Mouse (Mus musculus) stomach, postnatal 0 days (tissue): ENCODE results near the gene Rassf6. TPM values are rescaled to one million over a fixed set of nuclear protein-coding genes. Genes with fewer than 3 reads are reported as not detected.

ENCODE experiments used
- ATAC-seq: fragments of 200-750 bp; cut with Nextera tagmentation; 2 replicates; pipeline ENCODE4 v1.8.0; 2017; ENCODE audit not compliant: low FRiP score, low TSS enrichment
- DNase-seq: peaks from one replicate; pipeline ENCODE4 v3.0.0-alpha.2; 2016; ENCODE audit warnings: low spot score
- H3K27ac ChIP-seq: fragments of 300-500 bp; sonication (generic); replicated peaks from 2 replicates; pipeline ENCODE4 v1.5.1; 2014; ENCODE audit warnings: mild to moderate bottlenecking, control low read depth
- H3K27me3 ChIP-seq: fragments of 300-500 bp; sonication (generic); 2 replicates; pipeline ENCODE4 v1.6.1; 2014; ENCODE audit warnings: low read length; ENCODE audit not compliant: control insufficient read depth, insufficient read depth
- H3K36me3 ChIP-seq: fragments of 300-500 bp; sonication (generic); 2 replicates; pipeline ENCODE4 v1.6.1; 2014; ENCODE audit warnings: low read length, mixed read lengths; ENCODE audit not compliant: control insufficient read depth, insufficient read depth
- H3K4me1 ChIP-seq: fragments of 300-500 bp; sonication (generic); replicated peaks from 2 replicates; pipeline ENCODE4 v1.6.1; 2014; ENCODE audit warnings: antibody characterized with exemption; ENCODE audit not compliant: control insufficient read depth, insufficient read depth
- H3K4me2 ChIP-seq: fragments of 300-500 bp; sonication (generic); replicated peaks from 2 replicates; pipeline ENCODE4 v1.6.1; 2014; ENCODE audit warnings: low read depth, mild to moderate bottlenecking, control low read depth, moderate library complexity
- H3K4me3 ChIP-seq: fragments of 300-500 bp; sonication (generic); 2 replicates; pipeline ENCODE4 v1.5.1; 2014; ENCODE audit warnings: low read depth, low read length, control low read depth
- H3K9ac ChIP-seq: fragments of 300-500 bp; sonication (generic); 2 replicates; pipeline ENCODE4 v1.6.1; 2014; ENCODE audit warnings: mild to moderate bottlenecking, low read length, control low read depth, mixed read lengths
- H3K9me3 ChIP-seq: fragments of 300-500 bp; sonication (generic); 2 replicates; pipeline ENCODE4 v1.6.1; 2016; ENCODE audit warnings: low read length; ENCODE audit not compliant: control insufficient read depth
- CTCF ChIP-seq: IDR thresholded peaks from 2 replicates; pipeline ENCODE4 v1.5.1; 2016; ENCODE audit warnings: antibody characterized with exemption, low read depth, mild to moderate bottlenecking, moderate library complexity
- EP300 ChIP-seq: optimal IDR thresholded peaks from 2 replicates; pipeline ENCODE3; 2016; ENCODE audit warnings: antibody characterized with exemption
- WGBS: fragments of 180-500 bp; shearing (Covaris S2); extraction: QIAGEN DNeasy Blood & Tissue Kit; methylation state at CpG from one replicate; pipeline ENCODE4 v1.1.7; 2014; 5-methylcytosine and 5-hydroxymethylcytosine counted together
- polyA plus RNA-seq: library from polyadenylated mRNA; unstranded; fragments of >200 nt; fragmentation: Nextera tagmentation; extraction: Ambion mirVana; gene quantifications from 2 replicates; pipeline ENCODE4 v1.2.1, GENCODE M21; 2015

Rassf6 gene
- 14.5 and 14.9 TPM in 2 replicates for polyA plus RNA-seq

GRCm38 (mm10) chr5:90640286-90641217 is at the start of gene Rassf6:
Rassf6 (minus strand) TSS chr5:90640657.
- H3K4me1 ChIP-seq, result no peaks in the 10 kb centered on the region

GRCm38 (mm10) chr5:90689426-90690128 is 49.1 kb upstream of the Rassf6 start:
- Histone ChIP-seq H3K27me3 (no peaks in the 10 kb centered on the region), H3K9ac (no peak overlapping the region), H3K9me3 (no peaks in the 10 kb centered on the region), H3K4me1 (no peaks in the 10 kb centered on the region), H3K36me3 (no peaks in the 10 kb centered on the region), H3K4me2 (no peak overlapping the region), H3K4me3 (no peak overlapping the region), H3K27ac (no peak overlapping the region)
- 74% methylated on average over 8 of the region's 8 CpGs for WGBS
- no peak for DNase-seq
- TF ChIP-seq EP300 (no peak), CTCF (no peak)
- ATAC-seq, result 0 out of 2 replicates have a peak, but pooled peaks have one; percentile 29

More at GRCm38 (mm10) chr5:90640286-90641217, at the start of gene Rassf6:
- ATAC-seq (peak; percentile 98), DNase-seq (peak; percentile 95)
- no peak for TF ChIP-seq EP300
- TF ChIP-seq CTCF, result peak; percentile 12; the same call in 1 of the 2 replicates
- no peaks in the 10 kb centered on the region for H3K27me3 ChIP-seq
- H3K4me2 ChIP-seq, result peak within 1 kb of the TSS; percentile 54
- WGBS, result 8% methylated on average over 26 of the region's 26 CpGs
- H3K36me3 ChIP-seq, result no peaks in the 10 kb centered on the region
- H3K9me3 ChIP-seq, result no peaks in the 10 kb centered on the region
- H3K4me3 ChIP-seq, result peak within 1 kb of the TSS; percentile 31
- H3K27ac ChIP-seq, result peak within 1 kb of the TSS; percentile 92
- H3K9ac ChIP-seq, result peak within 1 kb of the TSS; percentile 57

GRCm38 (mm10) chr5:90687913-90688312 is 47.5 kb upstream of the Rassf6 start:
- TF ChIP-seq CTCF (no peak), EP300 (no peak)
- Histone ChIP-seq H3K27me3 (no peaks in the 10 kb centered on the region), H3K27ac (no peak overlapping the region), H3K9me3 (no peaks in the 10 kb centered on the region), H3K4me3 (no peak overlapping the region), H3K36me3 (no peaks in the 10 kb centered on the region), H3K4me1 (no peaks in the 10 kb centered on the region), H3K9ac (no peak overlapping the region), H3K4me2 (no peak overlapping the region)
- DNase-seq (no peak), ATAC-seq (no peak)
- 90% methylated on average over 10 of the region's 10 CpGs for WGBS

GRCm38 (mm10) chr5:90684994-90685393 is 44.5 kb upstream of the Rassf6 start:
- H3K9ac ChIP-seq, result no peak overlapping the region
- no peaks in the 10 kb centered on the region for H3K9me3 ChIP-seq
- H3K4me1 ChIP-seq, result no peaks in the 10 kb centered on the region
- no peak overlapping the region for H3K4me3 ChIP-seq
- no peak for ATAC-seq
- TF ChIP-seq EP300 (no peak), CTCF (no peak)
- no peaks in the 10 kb centered on the region for H3K36me3 ChIP-seq
- no peak overlapping the region for H3K4me2 ChIP-seq
- no peak overlapping the region for H3K27ac ChIP-seq
- H3K27me3 ChIP-seq, result no peaks in the 10 kb centered on the region
- 56% methylated on average over 4 of the region's 4 CpGs for WGBS
- no peak for DNase-seq

- H3K4me2 ChIP-seq, result no peak overlapping the region
- ATAC-seq (no peak), DNase-seq (no peak)
- no peak for TF ChIP-seq EP300
- no peak for TF ChIP-seq CTCF
- H3K4me1 ChIP-seq, result no peaks in the 10 kb centered on the region
- WGBS, result 53% methylated on average over 4 of the region's 4 CpGs
- H3K27me3 ChIP-seq, result no peaks in the 10 kb centered on the region
- no peak overlapping the region for H3K9ac ChIP-seq
- H3K4me3 ChIP-seq, result no peak overlapping the region
- no peaks in the 10 kb centered on the region for H3K36me3 ChIP-seq
- no peaks in the 10 kb centered on the region for H3K9me3 ChIP-seq
- no peak overlapping the region for H3K27ac ChIP-seq
Measured at GRCm38 (mm10) chr5:90681842-90682241, 41.4 kb upstream of the Rassf6 start.
